Mouse (Mus musculus): Measurements from ENCODE around the gene Ogn.

DNA sequence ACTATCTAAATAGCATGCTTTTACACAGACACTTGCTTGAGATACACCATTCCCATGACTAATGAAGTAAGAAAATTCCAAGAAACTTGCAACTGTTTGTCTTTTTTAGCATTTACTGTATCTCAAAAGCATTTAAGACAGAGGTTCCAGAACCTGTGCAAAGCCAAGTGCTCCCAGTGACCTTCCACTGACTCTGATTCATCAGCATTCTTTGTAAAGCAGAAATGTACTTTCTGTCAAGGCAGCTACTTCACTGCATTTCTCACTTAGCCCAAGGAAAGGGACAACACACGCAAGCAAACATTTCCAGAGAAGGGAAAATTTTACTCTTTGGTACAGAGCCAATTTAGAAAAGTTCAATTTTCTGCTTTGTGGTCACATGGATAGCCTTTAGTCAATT lies 15.4 kb downstream of the Ogn start:
- no peak for TF ChIP-seq GATA1 (IDR thresholded peaks at IDR 0.05; ENCODE audit: low read length)
- no peak for TF ChIP-seq TAL1 (IDR thresholded peaks at IDR 0.05; ENCODE audit: low read length)

Data from erythroblast, embryonic 14.5 days (primary cell).